Mouse (Mus musculus) neural tube, embryonic 11.5 days (tissue): ENCODE results near the gene Lrrc58. TPM values are rescaled to one million over a fixed set of nuclear protein-coding genes. Genes with fewer than 3 reads are reported as not detected.

Experiments used
- ATAC-seq: fragments of 200-750 bp; cut with Nextera tagmentation; 2 replicates; pipeline ENCODE4 v1.8.0; 2017; ENCODE audit warnings: moderate number of reproducible peaks, mild to moderate bottlenecking, moderate TSS enrichment, moderate library complexity; ENCODE audit not compliant: insufficient read depth, low FRiP score, low TSS enrichment
- DNase-seq: peaks from one replicate; pipeline ENCODE4 v3.0.0-alpha.2; 2015; ENCODE audit warnings: low spot score
- H3K27ac ChIP-seq: fragments of 300-500 bp; sonication (generic); 2 replicates; pipeline ENCODE4 v1.5.1; 2014; ENCODE audit warnings: low read depth, mild to moderate bottlenecking, low read length
- H3K27me3 ChIP-seq: fragments of 300-500 bp; sonication (generic); 2 replicates; pipeline ENCODE4 v1.6.1; 2014; ENCODE audit warnings: mild to moderate bottlenecking, low read length, mixed read lengths; ENCODE audit not compliant: control insufficient read depth, insufficient read depth
- H3K36me3 ChIP-seq: fragments of 300-500 bp; sonication (generic); 2 replicates; pipeline ENCODE4 v1.6.1; 2014; ENCODE audit warnings: mild to moderate bottlenecking, low read length, moderate library complexity, mixed read lengths; ENCODE audit not compliant: control insufficient read depth, insufficient read depth
- H3K4me1 ChIP-seq: fragments of 300-500 bp; sonication (generic); 2 replicates; pipeline ENCODE4 v1.6.1; 2014; ENCODE audit warnings: low read length, mixed read lengths; ENCODE audit not compliant: control insufficient read depth, insufficient read depth
- H3K4me2 ChIP-seq: fragments of 300-500 bp; sonication (generic); 2 replicates; pipeline ENCODE4 v1.6.1; 2014; ENCODE audit warnings: low read depth, mild to moderate bottlenecking, moderate library complexity
- H3K4me3 ChIP-seq: fragments of 300-500 bp; sonication (generic); 2 replicates; pipeline ENCODE4 v1.5.1; 2014; ENCODE audit warnings: low read depth, low read length
- H3K9ac ChIP-seq: fragments of 300-500 bp; sonication (generic); 2 replicates; pipeline ENCODE4 v1.6.1; 2014; ENCODE audit warnings: mild to moderate bottlenecking, low read length
- H3K9me3 ChIP-seq: fragments of 300-500 bp; sonication (generic); 2 replicates; pipeline ENCODE4 v1.6.1; 2016; ENCODE audit warnings: low read length; ENCODE audit not compliant: control insufficient read depth
- WGBS: fragments of 180-500 bp; shearing (Covaris S2); extraction: QIAGEN DNeasy Blood & Tissue Kit; methylation state at CpG from one replicate; pipeline ENCODE4 v1.1.7; 2014; 5-methylcytosine and 5-hydroxymethylcytosine counted together
- polyA plus RNA-seq: library from polyadenylated mRNA; unstranded; fragments of >200 nt; fragmentation: Nextera tagmentation; extraction: Ambion mirVana; gene quantifications from 2 replicates; pipeline ENCODE4 v1.2.1, GENCODE M21; 2014

Lrrc58 gene
- 59.9 and 60.8 TPM in 2 replicates for polyA plus RNA-seq

GRCm38 (mm10) chr16:37867791-37868505 is at the start of gene Lrrc58:
Lrrc58 (plus strand) TSS chr16:37868389.
- Histone ChIP-seq H3K9me3 (no peaks in the 10 kb centered on the region), H3K27ac (peak within 1 kb of the TSS; percentile 99), H3K4me1 (peaks cover 14% of the 10 kb centered on the region; the same call in 1 of the 2 replicates), H3K36me3 (0 out of 2 replicates have a peak, but pooled peaks cover 2% of the 10 kb centered on the region), H3K27me3 (no peaks in the 10 kb centered on the region), H3K9ac (peak within 1 kb of the TSS; percentile 99), H3K4me2 (peak within 1 kb of the TSS; percentile 76), H3K4me3 (peak within 1 kb of the TSS; percentile 96)
- peak; percentile 92 for ATAC-seq
- peak; percentile 91 for DNase-seq
- under 1% methylated on average over 74 of the region's 86 CpGs for WGBS

- Histone ChIP-seq H3K36me3 (peaks cover 15% of the 10 kb centered on the region), H3K9me3 (no peaks in the 10 kb centered on the region), H3K4me2 (no peak overlapping the region), H3K27me3 (no peaks in the 10 kb centered on the region), H3K4me1 (no peaks in the 10 kb centered on the region), H3K27ac (no peak overlapping the region), H3K9ac (no peak overlapping the region), H3K4me3 (no peak overlapping the region)
- no peak for ATAC-seq
- 94% methylated on average over 5 of the region's 5 CpGs for WGBS
- DNase-seq: no peak
Measured at GRCm38 (mm10) chr16:37823949-37824348, 44.2 kb upstream of the Lrrc58 start.

GRCm38 (mm10) chr16:37824778-37825505 is 43.2 kb upstream of the Lrrc58 start:
- Histone ChIP-seq H3K4me1 (no peaks in the 10 kb centered on the region), H3K4me3 (no peak overlapping the region), H3K27ac (no peak overlapping the region), H3K36me3 (peaks cover 17% of the 10 kb centered on the region), H3K9me3 (no peaks in the 10 kb centered on the region), H3K27me3 (no peaks in the 10 kb centered on the region), H3K9ac (no peak overlapping the region), H3K4me2 (no peak overlapping the region)
- 95% methylated on average over 12 of the region's 12 CpGs for WGBS
- no peak for ATAC-seq
- no peak for DNase-seq

- DNase-seq: no peak
- peaks cover 19% of the 10 kb centered on the region for H3K36me3 ChIP-seq
- WGBS: 92% methylated on average over 3 of the region's 3 CpGs
- H3K27ac ChIP-seq: no peak overlapping the region
- no peak for ATAC-seq
- no peak overlapping the region for H3K9ac ChIP-seq
- no peak overlapping the region for H3K4me3 ChIP-seq
- no peaks in the 10 kb centered on the region for H3K9me3 ChIP-seq
- no peak overlapping the region for H3K4me2 ChIP-seq
- no peaks in the 10 kb centered on the region for H3K27me3 ChIP-seq
- H3K4me1 ChIP-seq: no peaks in the 10 kb centered on the region
Measured at GRCm38 (mm10) chr16:37826286-37826685, 41.9 kb upstream of the Lrrc58 start.

GRCm38 (mm10) chr16:37831041-37831440 is 37.1 kb upstream of the Lrrc58 start:
- peaks cover 19% of the 10 kb centered on the region for H3K36me3 ChIP-seq
- no peak for DNase-seq

DNA sequence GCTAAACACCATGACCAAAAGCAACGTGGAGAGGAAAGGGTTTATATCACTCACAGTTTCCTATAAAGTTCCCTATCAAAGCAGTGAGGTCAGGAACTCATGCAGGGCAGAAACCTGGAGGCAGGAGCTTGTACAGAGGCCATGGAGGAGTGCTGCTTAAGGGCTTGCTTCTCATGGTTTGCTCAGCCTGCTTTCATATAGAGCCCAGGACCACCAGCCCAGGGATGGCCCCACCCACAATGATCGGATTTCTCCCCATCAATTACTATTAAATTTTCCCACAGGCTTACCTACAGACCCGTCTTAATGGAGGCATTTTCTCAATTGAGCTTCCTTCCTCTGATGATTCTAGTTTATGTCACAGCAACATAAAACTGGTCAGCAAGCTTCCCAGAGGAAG is 30.6 kb upstream of the Lrrc58 start:
- peaks cover 5% of the 10 kb centered on the region; the same call in 1 of the 2 replicates for H3K36me3 ChIP-seq
- no peak overlapping the region for H3K9ac ChIP-seq
- no peak for ATAC-seq
- no peaks in the 10 kb centered on the region for H3K9me3 ChIP-seq
- H3K27ac ChIP-seq: no peak overlapping the region
- H3K4me1 ChIP-seq: no peaks in the 10 kb centered on the region
- no peaks in the 10 kb centered on the region for H3K27me3 ChIP-seq
- H3K4me3 ChIP-seq: no peak overlapping the region
- H3K4me2 ChIP-seq: no peak overlapping the region
- no peak for DNase-seq
- 78% methylated on average over 3 of the region's 3 CpGs for WGBS

More at GRCm38 (mm10) chr16:37831041-37831440, 37.1 kb upstream of the Lrrc58 start:
- Histone ChIP-seq H3K27ac (no peak overlapping the region), H3K27me3 (no peaks in the 10 kb centered on the region), H3K9ac (no peak overlapping the region), H3K4me3 (no peak overlapping the region), H3K9me3 (no peaks in the 10 kb centered on the region), H3K4me1 (no peaks in the 10 kb centered on the region), H3K4me2 (no peak overlapping the region)
- 85% methylated on average over 7 of the region's 7 CpGs for WGBS
- ATAC-seq: no peak

- 59% methylated on average over 2 of the region's 2 CpGs for WGBS
- DNase-seq (no peak), ATAC-seq (no peak)
Measured at GRCm38 (mm10) chr16:37842439-37842838, 25.8 kb upstream of the Lrrc58 start.

GRCm38 (mm10) chr16:37843740-37844139 is 24.4 kb upstream of the Lrrc58 start:
- 89% methylated on average over 12 of the region's 12 CpGs for WGBS
- H3K4me3 ChIP-seq: no peak overlapping the region
- H3K9ac ChIP-seq: no peak overlapping the region
- DNase-seq (no peak), ATAC-seq (no peak)
- no peak overlapping the region for H3K4me2 ChIP-seq
- no peaks in the 10 kb centered on the region for H3K9me3 ChIP-seq
- H3K27ac ChIP-seq: no peak overlapping the region
- no peaks in the 10 kb centered on the region for H3K27me3 ChIP-seq
- H3K4me1 ChIP-seq: no peaks in the 10 kb centered on the region
- no peaks in the 10 kb centered on the region for H3K36me3 ChIP-seq

More at GRCm38 (mm10) chr16:37842439-37842838, 25.8 kb upstream of the Lrrc58 start:
- Histone ChIP-seq H3K36me3 (no peaks in the 10 kb centered on the region), H3K27me3 (no peaks in the 10 kb centered on the region), H3K27ac (no peak overlapping the region), H3K9me3 (no peaks in the 10 kb centered on the region), H3K4me2 (no peak overlapping the region), H3K4me1 (no peaks in the 10 kb centered on the region), H3K4me3 (no peak overlapping the region), H3K9ac (no peak overlapping the region)
